Mouse (Mus musculus) liver, adult 2 months (tissue): ENCODE results near the gene Col4a2. TPM values are rescaled to one million over a fixed set of nuclear protein-coding genes. Genes with fewer than 3 reads are reported as not detected.

Experiments used
- DNase-seq: peaks from one replicate; pipeline ENCODE4 v3.0.0-alpha.2; 2011; ENCODE audit warnings: low read depth, low spot score; ENCODE audit errors: extremely low read depth
- H3K27ac ChIP-seq: fragments of 200-500 bp; replicated peaks from 2 replicates; pipeline ENCODE4 v1.5.1; 2012; ENCODE audit warnings: low read depth, mild to moderate bottlenecking, control low read depth, inconsistent platforms, low read length; ENCODE audit not compliant: insufficient read depth
- H3K27me3 ChIP-seq: fragments of 200-500 bp; 2 replicates; pipeline ENCODE4 v1.6.1; 2012; ENCODE audit warnings: mild to moderate bottlenecking, moderate library complexity, low read length, inconsistent platforms; ENCODE audit not compliant: control insufficient read depth, insufficient read depth
- H3K36me3 ChIP-seq: fragments of 200-500 bp; 2 replicates; pipeline ENCODE4 v1.6.1; 2012; ENCODE audit warnings: low read length, inconsistent platforms; ENCODE audit not compliant: control insufficient read depth, insufficient read depth
- H3K4me1 ChIP-seq: fragments of 200-500 bp; 2 replicates; pipeline ENCODE4 v1.6.1; 2011; ENCODE audit warnings: low read length; ENCODE audit not compliant: control insufficient read depth, insufficient read depth
- H3K4me3 ChIP-seq: fragments of 200-500 bp; 2 replicates; pipeline ENCODE4 v1.5.1; 2011; ENCODE audit warnings: low read depth, mild to moderate bottlenecking, control low read depth, low read length, moderate library complexity; ENCODE audit not compliant: insufficient read depth
- H3K79me2 ChIP-seq: fragments of 200-500 bp; 2 replicates; pipeline ENCODE4 v1.6.1; 2012; ENCODE audit warnings: inconsistent platforms, mild to moderate bottlenecking, low read length, moderate library complexity; ENCODE audit not compliant: control insufficient read depth, insufficient read depth
- H3K9ac ChIP-seq: fragments of 200-500 bp; 2 replicates; pipeline ENCODE4 v1.6.1; 2012; ENCODE audit warnings: low read depth, mild to moderate bottlenecking, control low read depth, inconsistent platforms, low read length
- CTCF ChIP-seq: fragments of 200-500 bp; IDR thresholded peaks from 2 replicates; pipeline ENCODE4 v1.5.1; 2011; ENCODE audit warnings: low read depth, low read length, control low read depth
- POLR2A ChIP-seq: fragments of 200-500 bp; IDR thresholded peaks from 2 replicates; pipeline ENCODE4 v1.6.1; 2011; ENCODE audit warnings: low read length, control low read depth; ENCODE audit not compliant: insufficient read depth; ENCODE audit errors: extremely low read depth
- WGBS: fragments of 180-500 bp; shearing (Covaris S2); methylation state at CpG from one replicate; pipeline ENCODE4 v1.1.7; 2018; 5-methylcytosine and 5-hydroxymethylcytosine counted together
- polyA plus RNA-seq: library from polyadenylated mRNA; depleted of rRNA; stranded (reverse); fragments of >200 nt; gene quantifications from 2 replicates; pipeline ENCODE4 v1.2.3, GENCODE M21; 2012
- total RNA-seq: library from RNA; depleted of rRNA; stranded (reverse); fragments of >200 nt; gene quantifications from 2 replicates; pipeline ENCODE4 v1.2.3, GENCODE M21; 2014

Gene Col4a2
- total and polyA plus RNA-seq, 2 experiments: 7.7 to 8.0 TPM

GRCm38 (mm10) chr8:11392739-11393138 is 80.1 kb downstream of the Col4a2 start:
- DNase-seq: peak; percentile 82
- Histone ChIP-seq H3K27ac (no peak overlapping the region), H3K36me3 (no peaks in the 10 kb centered on the region), H3K4me1 (peaks cover 7% of the 10 kb centered on the region), H3K4me3 (no peak overlapping the region), H3K27me3 (no peaks in the 10 kb centered on the region), H3K79me2 (no peaks in the 10 kb centered on the region), H3K9ac (no peak overlapping the region)
- WGBS: 0% methylated on average over 1 of the region's 1 CpGs
- peak; percentile 80 for TF ChIP-seq CTCF
- no peak for TF ChIP-seq POLR2A

- Histone ChIP-seq H3K27me3 (no peaks in the 10 kb centered on the region), H3K79me2 (no peaks in the 10 kb centered on the region), H3K4me1 (peaks cover 7% of the 10 kb centered on the region), H3K4me3 (no peak overlapping the region), H3K9ac (no peak overlapping the region), H3K27ac (no peak overlapping the region), H3K36me3 (no peaks in the 10 kb centered on the region)
- WGBS: 62% methylated on average over 7 of the region's 7 CpGs
- TF ChIP-seq POLR2A (no peak), CTCF (no peak)
- DNase-seq: no peak
These were observed 80.6 kb downstream of the Col4a2 start for GRCm38 (mm10) chr8:11393161-11393560.

- no peak overlapping the region for H3K4me3 ChIP-seq
- no peaks in the 10 kb centered on the region for H3K36me3 ChIP-seq
- no peaks in the 10 kb centered on the region for H3K79me2 ChIP-seq
- WGBS: 81% methylated on average over 8 of the region's 8 CpGs
- TF ChIP-seq POLR2A: no peak
- TF ChIP-seq CTCF: no peak
- no peak overlapping the region for H3K27ac ChIP-seq
- H3K27me3 ChIP-seq: no peaks in the 10 kb centered on the region
- no peak overlapping the region for H3K9ac ChIP-seq
- peaks cover 7% of the 10 kb centered on the region for H3K4me1 ChIP-seq
- no peak for DNase-seq
These were observed 81.0 kb downstream of the Col4a2 start for GRCm38 (mm10) chr8:11393607-11394006.

- no peak for DNase-seq
- 56% methylated on average over 9 of the region's 9 CpGs for WGBS
- no peaks in the 10 kb centered on the region for H3K79me2 ChIP-seq
- H3K27ac ChIP-seq: no peak overlapping the region
- H3K27me3 ChIP-seq: no peaks in the 10 kb centered on the region
- no peak overlapping the region for H3K9ac ChIP-seq
- TF ChIP-seq CTCF (no peak), POLR2A (no peak)
- H3K4me3 ChIP-seq: no peak overlapping the region
- H3K4me1 ChIP-seq: peaks cover 7% of the 10 kb centered on the region
- H3K36me3 ChIP-seq: no peaks in the 10 kb centered on the region
These were observed 82.2 kb downstream of the Col4a2 start for GRCm38 (mm10) chr8:11394773-11395172.

GRCm38 (mm10) chr8:11395601-11396000 is 83.0 kb downstream of the Col4a2 start:
- no peak overlapping the region for H3K27ac ChIP-seq

GRCm38 (mm10) chr8:11396111-11396510 is 83.5 kb downstream of the Col4a2 start:
- Histone ChIP-seq H3K4me3 (no peak overlapping the region), H3K9ac (no peak overlapping the region), H3K4me1 (peaks cover 7% of the 10 kb centered on the region), H3K36me3 (no peaks in the 10 kb centered on the region), H3K27me3 (no peaks in the 10 kb centered on the region), H3K27ac (no peak overlapping the region), H3K79me2 (no peaks in the 10 kb centered on the region)
- no peak for TF ChIP-seq POLR2A
- no peak for TF ChIP-seq CTCF
- 38% methylated on average over 7 of the region's 7 CpGs for WGBS
- DNase-seq: no peak

More at GRCm38 (mm10) chr8:11395601-11396000, 83.0 kb downstream of the Col4a2 start:
- Histone ChIP-seq H3K4me1 (peaks cover 7% of the 10 kb centered on the region), H3K79me2 (no peaks in the 10 kb centered on the region), H3K4me3 (no peak overlapping the region), H3K9ac (no peak overlapping the region), H3K27me3 (no peaks in the 10 kb centered on the region), H3K36me3 (no peaks in the 10 kb centered on the region)
- no peak for TF ChIP-seq POLR2A
- TF ChIP-seq CTCF: no peak
- no peak for DNase-seq
- 81% methylated on average over 10 of the region's 10 CpGs for WGBS
